Mouse (Mus musculus) neural tube, embryonic 12.5 days (tissue): ENCODE results near the gene Plch2. TPM values are rescaled to one million over a fixed set of nuclear protein-coding genes. Genes with fewer than 3 reads are reported as not detected.

Experiments used
- ATAC-seq: fragments of 200-750 bp; cut with Nextera tagmentation; 2 replicates; pipeline ENCODE4 v1.8.0; 2017; ENCODE audit warnings: low read depth, mild to moderate bottlenecking, moderate TSS enrichment, moderate library complexity; ENCODE audit not compliant: low FRiP score
- H3K27ac ChIP-seq: fragments of 300-500 bp; sonication (generic); 2 replicates; pipeline ENCODE4 v1.5.1; 2016
- H3K27me3 ChIP-seq: fragments of 300-500 bp; sonication (generic); replicated peaks from 2 replicates; pipeline ENCODE4 v1.6.1; 2016; ENCODE audit warnings: mild to moderate bottlenecking
- H3K36me3 ChIP-seq: fragments of 300-500 bp; sonication (generic); 2 replicates; pipeline ENCODE4 v1.6.1; 2016; ENCODE audit warnings: mild to moderate bottlenecking
- H3K4me1 ChIP-seq: fragments of 300-500 bp; sonication (generic); 2 replicates; pipeline ENCODE4 v1.6.1; 2016
- H3K4me2 ChIP-seq: fragments of 300-500 bp; sonication (generic); replicated peaks from 2 replicates; pipeline ENCODE4 v1.6.1; 2016; ENCODE audit warnings: mild to moderate bottlenecking
- H3K4me3 ChIP-seq: fragments of 300-500 bp; sonication (generic); 2 replicates; pipeline ENCODE4 v1.5.1; 2016
- H3K9ac ChIP-seq: fragments of 300-500 bp; sonication (generic); 2 replicates; pipeline ENCODE4 v1.6.1; 2016; ENCODE audit warnings: mild to moderate bottlenecking
- H3K9me3 ChIP-seq: fragments of 300-500 bp; sonication (generic); 2 replicates; pipeline ENCODE4 v1.6.1; 2016; ENCODE audit warnings: mild to moderate bottlenecking
- WGBS: fragments of 180-500 bp; shearing (Covaris S2); methylation state at CpG from one replicate; pipeline ENCODE4 v1.1.7; 2016; 5-methylcytosine and 5-hydroxymethylcytosine counted together
- polyA plus RNA-seq: library from polyadenylated mRNA; unstranded; fragments of >200 nt; fragmentation: Nextera tagmentation; extraction: Ambion mirVana; gene quantifications from 2 replicates; pipeline ENCODE4 v1.2.1, GENCODE M21; 2016

Gene Plch2
- polyA plus RNA-seq, 1 experiment from 2014 or later = 4.1 TPM

- 84% methylated on average over 6 of the region's 6 CpGs for WGBS
- Histone ChIP-seq H3K4me1 (peaks cover 17% of the 10 kb centered on the region), H3K36me3 (peaks cover 57% of the 10 kb centered on the region), H3K4me3 (no peak overlapping the region), H3K27me3 (no peaks in the 10 kb centered on the region), H3K9ac (no peak overlapping the region), H3K27ac (no peak overlapping the region), H3K4me2 (no peak overlapping the region), H3K9me3 (no peaks in the 10 kb centered on the region)
- ATAC-seq = no peak
Measured at GRCm38 (mm10) chr4:155069191-155069590, 12.6 kb upstream of the Plch2 start.

GRCm38 (mm10) chr4:155068357-155068972, 11.9 kb upstream of the Plch2 start:
- no peak overlapping the region for H3K9ac ChIP-seq
- WGBS = 93% methylated on average over 20 of the region's 20 CpGs
- ATAC-seq = no peak
- H3K9me3 ChIP-seq = no peaks in the 10 kb centered on the region
- H3K27ac ChIP-seq = no peak overlapping the region
- peaks cover 50% of the 10 kb centered on the region for H3K36me3 ChIP-seq
- peak overlapping the region; percentile 81; the same call in 1 of the 2 replicates for H3K4me2 ChIP-seq
- no peak overlapping the region for H3K4me3 ChIP-seq
- peaks cover 17% of the 10 kb centered on the region for H3K4me1 ChIP-seq
- H3K27me3 ChIP-seq = no peaks in the 10 kb centered on the region

GRCm38 (mm10) chr4:155066834-155067522, 10.4 kb upstream of the Plch2 start, which contains the start of gene Pex10:
Gene Pex10 (plus strand): TSS chr4:155067016.
- Histone ChIP-seq H3K4me1 (peaks cover 17% of the 10 kb centered on the region), H3K36me3 (peaks cover 38% of the 10 kb centered on the region), H3K27ac (0 out of 2 replicates have a peak within 1 kb of the TSS, but pooled peaks have one; percentile 6), H3K9ac (peak within 1 kb of the TSS; percentile 70), H3K27me3 (no peaks in the 10 kb centered on the region), H3K9me3 (no peaks in the 10 kb centered on the region), H3K4me2 (peak within 1 kb of the TSS; percentile 81), H3K4me3 (peak within 1 kb of the TSS; percentile 54)
- WGBS = under 1% methylated on average over 48 of the region's 48 CpGs
- ATAC-seq = peak; percentile 88

- Histone ChIP-seq H3K27ac (no peak overlapping the region), H3K4me2 (peak overlapping the region; percentile 81), H3K9me3 (no peaks in the 10 kb centered on the region), H3K4me1 (peaks cover 20% of the 10 kb centered on the region), H3K9ac (no peak overlapping the region), H3K4me3 (peak overlapping the region; percentile 54), H3K36me3 (peaks cover 30% of the 10 kb centered on the region), H3K27me3 (no peaks in the 10 kb centered on the region)
- 3% methylated on average over 15 of the region's 15 CpGs for WGBS
- ATAC-seq = peak; percentile 73
Measured at GRCm38 (mm10) chr4:155065970-155066833, 9.6 kb upstream of the Plch2 start.

DNA sequence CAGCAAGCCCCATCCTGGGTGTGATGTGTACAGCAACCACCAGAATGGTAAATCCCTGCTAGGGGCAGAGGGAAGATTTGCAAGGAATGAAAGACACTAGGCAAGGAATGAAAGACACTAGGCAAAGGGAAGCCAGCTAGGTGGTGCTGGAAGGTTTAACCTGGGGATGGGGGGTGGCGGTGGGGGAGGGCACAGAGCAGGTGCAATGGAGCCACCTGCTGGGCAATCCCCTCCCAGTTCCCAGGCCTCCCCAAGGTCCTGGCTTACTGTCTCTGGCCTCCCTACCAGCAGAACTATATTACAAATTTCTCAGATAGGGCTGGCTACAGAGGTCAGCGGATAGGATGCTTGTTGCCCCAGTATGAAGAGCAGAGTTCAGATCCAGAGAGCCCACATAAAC, 7.9 kb upstream of the Plch2 start:
- Histone ChIP-seq H3K4me1 (peaks cover 21% of the 10 kb centered on the region), H3K9ac (no peak overlapping the region), H3K4me3 (no peak overlapping the region), H3K36me3 (peaks cover 13% of the 10 kb centered on the region), H3K4me2 (no peak overlapping the region), H3K9me3 (no peaks in the 10 kb centered on the region), H3K27me3 (no peaks in the 10 kb centered on the region), H3K27ac (no peak overlapping the region)
- no peak for ATAC-seq
- 86% methylated on average over 2 of the region's 2 CpGs for WGBS

DNA sequence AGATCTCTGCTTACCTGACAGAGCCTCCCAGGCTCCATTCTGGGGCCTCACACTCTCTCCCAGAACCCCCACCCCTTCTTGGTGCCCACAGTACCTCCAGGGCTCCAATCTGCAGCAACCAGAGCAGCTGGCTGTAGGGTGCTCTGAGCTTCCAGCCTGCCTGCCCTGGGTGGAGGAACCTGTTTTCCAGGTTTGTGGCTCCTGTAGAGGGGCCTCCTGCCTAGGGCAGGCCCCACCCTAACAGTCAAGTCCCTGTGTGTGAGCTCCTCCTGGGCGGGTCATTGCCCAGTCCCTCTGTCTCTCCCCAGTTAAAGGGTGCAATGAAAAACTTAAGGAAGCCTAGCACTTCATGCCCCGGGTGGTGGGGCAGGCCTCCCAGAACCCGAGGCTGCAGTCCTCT, 7.3 kb upstream of the Plch2 start:
- Histone ChIP-seq H3K4me1 (peaks cover 21% of the 10 kb centered on the region), H3K27ac (no peak overlapping the region), H3K9ac (no peak overlapping the region), H3K36me3 (peaks cover 7% of the 10 kb centered on the region), H3K9me3 (no peaks in the 10 kb centered on the region), H3K4me2 (no peak overlapping the region), H3K4me3 (no peak overlapping the region), H3K27me3 (no peaks in the 10 kb centered on the region)
- 26% methylated on average over 3 of the region's 3 CpGs for WGBS
- ATAC-seq = no peak

GRCm38 (mm10) chr4:155058325-155058724, 1.7 kb upstream of the Plch2 start:
- Histone ChIP-seq H3K4me3 (no peak overlapping the region), H3K27me3 (0 out of 2 replicates have a peak, but pooled peaks cover 4% of the 10 kb centered on the region), H3K9ac (no peak overlapping the region), H3K36me3 (no peaks in the 10 kb centered on the region), H3K9me3 (no peaks in the 10 kb centered on the region), H3K4me1 (peaks cover 20% of the 10 kb centered on the region), H3K4me2 (no peak overlapping the region), H3K27ac (no peak overlapping the region)
- no peak for ATAC-seq
- 48% methylated on average over 10 of the region's 10 CpGs for WGBS

GRCm38 (mm10) chr4:155050116-155050515, 6.5 kb downstream of the Plch2 start:
- H3K27me3 ChIP-seq = peaks cover 9% of the 10 kb centered on the region
- no peaks in the 10 kb centered on the region for H3K9me3 ChIP-seq
- no peak overlapping the region for H3K27ac ChIP-seq
- peaks cover 3% of the 10 kb centered on the region; the same call in 1 of the 2 replicates for H3K4me1 ChIP-seq
- no peak overlapping the region for H3K4me2 ChIP-seq
- ATAC-seq = no peak
- H3K36me3 ChIP-seq = no peaks in the 10 kb centered on the region
- H3K4me3 ChIP-seq = no peak overlapping the region
- no peak overlapping the region for H3K9ac ChIP-seq
- 77% methylated on average over 7 of the region's 7 CpGs for WGBS

DNA sequence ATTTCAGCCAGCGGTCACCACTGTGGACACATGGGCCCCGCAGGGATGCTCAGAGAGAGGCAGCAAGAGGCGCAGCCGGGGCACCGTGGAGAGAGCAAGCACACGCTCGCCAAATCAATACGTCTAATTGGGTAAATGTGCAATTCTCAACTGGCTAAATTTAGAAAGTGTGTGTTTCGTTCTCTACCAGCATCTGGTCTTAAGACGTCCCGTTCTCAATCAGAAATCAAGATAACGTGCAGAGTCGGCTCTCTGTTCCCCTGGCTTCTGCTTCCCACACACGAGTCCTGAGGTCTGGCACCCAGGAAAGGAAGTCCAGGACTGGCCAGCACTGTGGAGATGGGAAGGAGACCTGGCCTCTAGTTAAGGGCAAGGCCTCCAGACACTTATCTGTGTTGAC, 9.9 kb downstream of the Plch2 start:
- 88% methylated on average over 14 of the region's 14 CpGs for WGBS

DNA sequence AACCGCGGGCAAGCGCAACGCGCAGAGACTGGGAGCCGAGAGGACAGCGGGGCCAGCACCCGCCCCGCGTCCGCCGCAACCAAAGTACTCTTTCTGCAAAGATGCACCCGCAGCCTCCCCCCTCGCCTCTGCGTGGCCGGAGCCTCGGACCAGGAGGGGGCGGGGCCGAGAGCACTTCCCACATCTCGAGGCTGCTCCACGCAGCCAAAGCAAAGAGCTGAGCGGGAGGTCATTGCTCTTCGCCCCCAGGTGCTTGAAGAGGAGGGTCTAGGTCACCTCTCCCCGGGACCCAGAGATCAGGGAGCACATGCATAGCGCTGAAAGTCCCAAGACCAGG, 13.3 kb downstream of the Plch2 start:
- 1% methylated on average over 25 of the region's 25 CpGs for WGBS
- peak overlapping the region; percentile 56 for H3K9ac ChIP-seq
- H3K27me3 ChIP-seq = peaks cover 56% of the 10 kb centered on the region
- peaks cover 26% of the 10 kb centered on the region for H3K4me1 ChIP-seq
- peak overlapping the region; percentile 42 for H3K4me3 ChIP-seq
- no peaks in the 10 kb centered on the region for H3K9me3 ChIP-seq
- no peaks in the 10 kb centered on the region for H3K36me3 ChIP-seq
- H3K4me2 ChIP-seq = peak overlapping the region; percentile 76
- no peak overlapping the region for H3K27ac ChIP-seq
- ATAC-seq = no peak

More for the DNA sequence above, 9.9 kb downstream of the Plch2 start:
- no peaks in the 10 kb centered on the region for H3K9me3 ChIP-seq
- no peak overlapping the region for H3K4me2 ChIP-seq
- H3K27me3 ChIP-seq = peaks cover 43% of the 10 kb centered on the region
- H3K4me1 ChIP-seq = peaks cover 9% of the 10 kb centered on the region
- no peak overlapping the region for H3K4me3 ChIP-seq
- no peak for ATAC-seq
- no peak overlapping the region for H3K27ac ChIP-seq
- no peaks in the 10 kb centered on the region for H3K36me3 ChIP-seq
- H3K9ac ChIP-seq = no peak overlapping the region

- H3K9ac ChIP-seq = peak overlapping the region; percentile 56
- no peaks in the 10 kb centered on the region for H3K9me3 ChIP-seq
- ATAC-seq = no peak
- H3K27me3 ChIP-seq = peaks cover 60% of the 10 kb centered on the region
- H3K36me3 ChIP-seq = no peaks in the 10 kb centered on the region
- H3K4me1 ChIP-seq = peaks cover 26% of the 10 kb centered on the region
- peak overlapping the region; percentile 76 for H3K4me2 ChIP-seq
- H3K4me3 ChIP-seq = peak overlapping the region; percentile 42
- 2% methylated on average over 65 of the region's 65 CpGs for WGBS
- H3K27ac ChIP-seq = no peak overlapping the region
Measured at GRCm38 (mm10) chr4:155042606-155043288, 13.8 kb downstream of the Plch2 start.
